ENCODE assay signal across 8 mouse cellular contexts in the genomic region with DNA sequence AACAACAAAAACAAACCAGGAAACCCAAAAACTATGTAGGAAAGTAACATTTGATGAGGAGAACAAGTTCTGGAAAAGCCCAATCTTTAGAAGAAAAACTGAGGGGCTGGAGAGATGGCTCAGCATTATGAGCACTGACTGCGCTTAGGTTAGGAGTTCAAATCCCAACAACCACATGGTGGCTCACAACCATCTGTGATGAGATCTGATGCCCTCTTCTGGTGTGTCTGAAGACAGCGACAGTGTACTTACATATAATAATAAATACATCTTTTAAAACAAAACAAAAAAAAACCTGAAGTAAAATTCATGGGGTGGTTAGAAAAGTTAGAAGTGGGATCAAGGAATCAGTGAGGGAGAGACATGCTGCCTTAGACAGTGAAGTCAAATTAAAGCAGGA. TPM values are rescaled to one million over a fixed set of nuclear protein-coding genes. Genes with fewer than 3 reads are reported as not detected.
DNase-seq lines count a peak whose midpoint lies in the region; ATAC-seq and TF ChIP-seq lines count a peak whose summit lies in the region.

No protein-coding gene starts in this region.

- peaks cover 8% of the 10 kb centered on the region; the same call in 1 of the 2 replicates for H3K36me3 ChIP-seq in heart, embryonic 14.5 days (ENCODE audit: control insufficient read depth, insufficient read depth, low read length)
- peaks cover 35% of the 10 kb centered on the region for H3K36me3 ChIP-seq in G1E (replicated peaks)
- no peaks in the 10 kb centered on the region for H3K36me3 ChIP-seq in hindbrain, embryonic 11.5 days (ENCODE audit: control insufficient read depth, insufficient read depth, low read length)
- peaks cover 3% of the 10 kb centered on the region; the same call in 1 of the 2 replicates for H3K36me3 ChIP-seq in midbrain, embryonic 10.5 days

- peak overlapping the region in 1 of 2 experiments; percentile 87; a peak in 2 of 4 replicates for H3K27ac ChIP-seq in heart, embryonic 14.5 days (replicated peaks in 1 of 2; ENCODE audit: control insufficient read depth in 1 of 2, insufficient read depth in 1 of 2, low read depth in 2 of 2, low read length in 2 of 2)
- no peak overlapping the region for H3K27ac ChIP-seq in hindbrain, embryonic 11.5 days (ENCODE audit: low read depth, low read length)
- H3K27ac ChIP-seq in midbrain, embryonic 10.5 days (replicated peaks), result peak overlapping the region; percentile 93

- H3K4me3 ChIP-seq in heart, embryonic 14.5 days (ENCODE audit: control insufficient read depth in 1 of 2, insufficient read depth in 1 of 2, low read depth in 1 of 2, low read length in 2 of 2), result peak overlapping the region in 1 of 2 experiments; percentile 88; a peak in 2 of 4 replicates
- peak overlapping the region; percentile 99; the same call in 1 of the 2 replicates for H3K4me3 ChIP-seq in G1E (ENCODE audit: low read depth, low read length)
- H3K4me3 ChIP-seq in hindbrain, embryonic 11.5 days (ENCODE audit: low read depth, low read length), result peak overlapping the region; percentile 99
- peak overlapping the region; percentile 98 for H3K4me3 ChIP-seq in midbrain, embryonic 10.5 days

- DNase-seq in heart, postnatal 10 days, result no peak
- no peak for DNase-seq in G1E (ENCODE audit: low spot score)
- DNase-seq in hindbrain, embryonic 11.5 days (ENCODE audit: low spot score), result no peak
- DNase-seq in midbrain, embryonic 10.5 days (ENCODE audit: low spot score), result no peak
- DNase-seq in left cerebral cortex, postnatal 25 days (ENCODE audit: low spot score in 2 of 2), result no peak
- no peak for DNase-seq in ovary, adult 18-20 months (ENCODE audit: low spot score)
- DNase-seq in layer of hippocampus, adult 9-11 months, result no peak

- intact Hi-C loops in heart, postnatal 10 days (cut with DNase I), result loop anchor here (2.0 kb wide), 1 partner anchor 41 kb away; a partner anchor contains a TSS
- intact Hi-C loops in left cerebral cortex, postnatal 25 days (cut with DNase I), result loop anchor here (2.0 to 5.0 kb wide), 2 partner anchors 41 to 84 kb away; a partner anchor contains a TSS

- H3K4me2 ChIP-seq in heart, embryonic 14.5 days (ENCODE audit: low read length), result peak overlapping the region; percentile 71
- H3K4me2 ChIP-seq in hindbrain, embryonic 11.5 days (replicated peaks; ENCODE audit: low read depth, low read length), result peak overlapping the region; percentile 52

- H3K4me1 ChIP-seq in heart, embryonic 14.5 days (ENCODE audit: control insufficient read depth in 2 of 2, insufficient read depth in 2 of 2, low read length in 2 of 2), result peaks cover 0 to 7% of the 10 kb centered on the region in 2 experiments; a peak in 2 of 4 replicates
- H3K4me1 ChIP-seq in G1E (ENCODE audit: insufficient read depth, low read depth, low read length), result peaks cover 20% of the 10 kb centered on the region; the same call in 1 of the 2 replicates
- no peaks in the 10 kb centered on the region for H3K4me1 ChIP-seq in hindbrain, embryonic 11.5 days (replicated peaks; ENCODE audit: control insufficient read depth, insufficient read depth, low read length)
- H3K4me1 ChIP-seq in midbrain, embryonic 10.5 days, result peaks cover 17% of the 10 kb centered on the region

- no peak for ATAC-seq in heart, embryonic 14.5 days (ENCODE audit: insufficient number of reproducible peaks, insufficient read depth, low FRiP score, low read depth)
- no peak for ATAC-seq in G1E (ENCODE audit: extremely low read depth, insufficient number of reproducible peaks, low FRiP score, poor library complexity, severe bottlenecking)
- no peak for ATAC-seq in hindbrain, embryonic 11.5 days (ENCODE audit: low FRiP score)

- H3K27me3 ChIP-seq in heart, embryonic 14.5 days (ENCODE audit: control insufficient read depth, insufficient read depth, low read length), result no peaks in the 10 kb centered on the region
- no peaks in the 10 kb centered on the region for H3K27me3 ChIP-seq in G1E (ENCODE audit: insufficient read depth, low read length)
- H3K27me3 ChIP-seq in hindbrain, embryonic 11.5 days (ENCODE audit: control insufficient read depth, insufficient read depth, low read length), result no peaks in the 10 kb centered on the region
- H3K27me3 ChIP-seq in midbrain, embryonic 10.5 days (ENCODE audit: low read depth, poor library complexity, severe bottlenecking), result no peaks in the 10 kb centered on the region

- peak overlapping the region; percentile 90 for H3K9ac ChIP-seq in heart, embryonic 14.5 days (ENCODE audit: low read length)
- no peak overlapping the region; the same call in 1 of the 2 replicates for H3K9ac ChIP-seq in hindbrain, embryonic 11.5 days (ENCODE audit: low read depth, low read length)

- H3K9me3 ChIP-seq in heart, embryonic 14.5 days (ENCODE audit: control insufficient read depth, low read length), result no peaks in the 10 kb centered on the region
- no peaks in the 10 kb centered on the region for H3K9me3 ChIP-seq in G1E (replicated peaks)
- H3K9me3 ChIP-seq in hindbrain, embryonic 11.5 days (ENCODE audit: control insufficient read depth, low read length), result no peaks in the 10 kb centered on the region
- no peaks in the 10 kb centered on the region for H3K9me3 ChIP-seq in midbrain, embryonic 10.5 days (replicated peaks)

- TF ChIP-seq CTCF in G1E (IDR thresholded peaks at IDR 0.05; ENCODE audit: low read depth, low read length), result no peak

- 65% methylated on average over 2 of the region's 2 CpGs for WGBS in heart, embryonic 14.5 days
- 71% methylated on average over 2 of the region's 2 CpGs for WGBS in hindbrain, embryonic 11.5 days
- WGBS in midbrain, embryonic 10.5 days, result 66% methylated on average over 2 of the region's 2 CpGs

RNA-seq across cellular contexts. Expression of a gene that starts 1.0 kb away (rescaled TPM):
- polyA plus RNA-seq in heart, embryonic 14.5 days (2014; fragmentation: Nextera tagmentation; extraction: Ambion mirVana), result 1,362 and 1,405 TPM in 2 replicates
- 1,000 to 10,000 TPM; 1,370 to 1,379 TPM for total RNA-seq in heart, postnatal 10 days (2021)
- 68.9 and 73.1 TPM in 2 replicates for total RNA-seq in G1E (2014; fragmentation: Nextera tagmentation)
- total RNA-seq in G1E (2017), result 130 and 149 TPM in 2 replicates
- 32.8 and 41.5 TPM in 2 replicates for polyA plus RNA-seq in G1E (2012)
- 592 and 606 TPM in 2 replicates for polyA plus RNA-seq in hindbrain, embryonic 11.5 days (2014; fragmentation: Nextera tagmentation; extraction: Ambion mirVana)
- 541 and 557 TPM in 2 replicates for polyA plus RNA-seq in midbrain, embryonic 10.5 days (2016; fragmentation: Nextera tagmentation; extraction: Ambion mirVana)
- total RNA-seq in left cerebral cortex, postnatal 25 days (2021), result 100 to 1,000 TPM; 339 to 353 TPM

RNA-seq across cellular contexts. Expression of a gene that starts 40.4 kb away (rescaled TPM):
- 9.6 and 10.4 TPM in 2 replicates for polyA plus RNA-seq in heart, embryonic 14.5 days (2014; fragmentation: Nextera tagmentation; extraction: Ambion mirVana)
- 10 to 100 TPM; 25.0 to 30.3 TPM for total RNA-seq in heart, postnatal 10 days (2021)
- total RNA-seq in G1E (2014; fragmentation: Nextera tagmentation) (143 TPM in 2 replicates), G1E (2017) (5.9 and 6.3 TPM in 2 replicates)
- polyA plus RNA-seq in G1E (2012), result 8.9 and 10.0 TPM in 2 replicates
- polyA plus RNA-seq in hindbrain, embryonic 11.5 days (2014; fragmentation: Nextera tagmentation; extraction: Ambion mirVana), result 17.3 and 26.2 TPM in 2 replicates
- 11.1 and 12.5 TPM in 2 replicates for polyA plus RNA-seq in midbrain, embryonic 10.5 days (2016; fragmentation: Nextera tagmentation; extraction: Ambion mirVana)
- 10 to 100 TPM; 54.6 to 58.6 TPM for total RNA-seq in left cerebral cortex, postnatal 25 days (2021)

RNA-seq across cellular contexts. Expression of a gene that starts 43.9 kb away (rescaled TPM):
- polyA plus RNA-seq in heart, embryonic 14.5 days (2014; fragmentation: Nextera tagmentation; extraction: Ambion mirVana), result 21.7 and 25.7 TPM in 2 replicates
- 10 to 100 TPM; 41.1 to 45.1 TPM for total RNA-seq in heart, postnatal 10 days (2021)
- total RNA-seq in G1E (2014; fragmentation: Nextera tagmentation) (79.8 and 80.2 TPM in 2 replicates), G1E (2017) (38.3 and 59.6 TPM in 2 replicates)
- polyA plus RNA-seq in G1E (2012), result 2.3 and 2.6 TPM in 2 replicates
- 36.4 and 47.3 TPM in 2 replicates for polyA plus RNA-seq in hindbrain, embryonic 11.5 days (2014; fragmentation: Nextera tagmentation; extraction: Ambion mirVana)
- 24.2 and 26.8 TPM in 2 replicates for polyA plus RNA-seq in midbrain, embryonic 10.5 days (2016; fragmentation: Nextera tagmentation; extraction: Ambion mirVana)
- total RNA-seq in left cerebral cortex, postnatal 25 days (2021), result 10 to 100 TPM; 73.0 to 75.4 TPM

RNA-seq across cellular contexts. Expression of a gene that starts 58.7 kb away (rescaled TPM):
- polyA plus RNA-seq in heart, embryonic 14.5 days (2014; fragmentation: Nextera tagmentation; extraction: Ambion mirVana), result 0.20 TPM in 1 of 2 replicates, not detected in the other
- 1 to 10 TPM; 1.2 to 1.3 TPM for total RNA-seq in heart, postnatal 10 days (2021)
- not detected in 2 replicates for total RNA-seq in G1E (2014; fragmentation: Nextera tagmentation)
- total RNA-seq in G1E (2017), result 0.22 and 0.29 TPM in 2 replicates
- polyA plus RNA-seq in G1E (2012), result 0.10 TPM in 1 of 2 replicates, not detected in the other
- polyA plus RNA-seq in hindbrain, embryonic 11.5 days (2014; fragmentation: Nextera tagmentation; extraction: Ambion mirVana), result not detected in 2 replicates
- not detected in 2 replicates for polyA plus RNA-seq in midbrain, embryonic 10.5 days (2016; fragmentation: Nextera tagmentation; extraction: Ambion mirVana)
- total RNA-seq in left cerebral cortex, postnatal 25 days (2021), result not detected

Comparison
In these comparisons a context has a peak if more than half of its experiments do, and no peak if none do; other contexts are left out.
1. RNA of a gene that starts 1.0 kb away (polyA plus RNA-seq): 1,362 to 1,405 TPM in heart, embryonic 14.5 days, 592 to 606 TPM in hindbrain, embryonic 11.5 days and 541 to 557 TPM in midbrain, embryonic 10.5 days; 32.8 to 41.5 TPM in G1E; every median in the first group is over 10 times any median in the second.